Mouse (Mus musculus): ENCODE measurements around the gene Trabd2b. TPM values are rescaled to one million over a fixed set of nuclear protein-coding genes. Genes with fewer than 3 reads are reported as not detected.

The Trabd2b gene
- polyA plus RNA-seq, 1 experiment from 2014 or later = 1.8 TPM

DNA sequence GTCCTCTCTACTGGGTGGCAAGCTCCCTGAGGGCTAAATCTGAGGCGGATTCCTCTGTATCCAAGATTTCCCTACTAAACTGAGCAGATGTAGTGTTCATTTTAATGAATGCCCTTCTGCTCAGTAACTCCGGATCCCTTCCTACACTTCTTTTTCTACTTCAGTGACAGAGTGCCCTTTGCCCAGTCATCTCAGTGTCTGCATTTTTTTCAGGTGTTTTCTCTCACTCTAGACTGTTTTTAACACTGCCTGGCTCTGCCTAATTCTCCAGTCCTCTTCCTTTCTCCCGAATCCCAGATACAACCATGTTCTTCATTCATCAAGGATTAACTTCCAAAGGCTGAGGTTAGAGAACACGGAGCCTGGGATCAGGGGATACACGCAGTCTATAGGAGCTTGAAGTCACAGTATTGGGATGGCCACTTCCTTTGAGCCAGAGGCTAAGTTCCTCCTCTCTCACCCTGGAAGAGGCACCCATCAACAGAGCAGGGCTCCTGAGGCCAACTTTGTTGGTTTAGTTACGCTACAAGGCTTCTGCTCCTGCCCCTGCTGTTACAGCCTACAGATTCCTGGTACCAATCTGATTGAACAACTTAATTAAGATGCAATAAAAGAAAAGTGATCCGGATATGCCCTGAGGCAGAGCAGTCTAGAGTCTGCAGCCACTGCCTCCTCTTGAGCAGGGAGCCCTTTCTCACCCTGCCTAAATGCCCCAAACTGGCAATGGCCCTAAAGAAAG, 4.4 kb upstream of the Trabd2b start:
- no peak overlapping the region for H3K9ac ChIP-seq (replicated peaks)
- 48% methylated on average over 7 of the region's 7 CpGs for WGBS

DNA sequence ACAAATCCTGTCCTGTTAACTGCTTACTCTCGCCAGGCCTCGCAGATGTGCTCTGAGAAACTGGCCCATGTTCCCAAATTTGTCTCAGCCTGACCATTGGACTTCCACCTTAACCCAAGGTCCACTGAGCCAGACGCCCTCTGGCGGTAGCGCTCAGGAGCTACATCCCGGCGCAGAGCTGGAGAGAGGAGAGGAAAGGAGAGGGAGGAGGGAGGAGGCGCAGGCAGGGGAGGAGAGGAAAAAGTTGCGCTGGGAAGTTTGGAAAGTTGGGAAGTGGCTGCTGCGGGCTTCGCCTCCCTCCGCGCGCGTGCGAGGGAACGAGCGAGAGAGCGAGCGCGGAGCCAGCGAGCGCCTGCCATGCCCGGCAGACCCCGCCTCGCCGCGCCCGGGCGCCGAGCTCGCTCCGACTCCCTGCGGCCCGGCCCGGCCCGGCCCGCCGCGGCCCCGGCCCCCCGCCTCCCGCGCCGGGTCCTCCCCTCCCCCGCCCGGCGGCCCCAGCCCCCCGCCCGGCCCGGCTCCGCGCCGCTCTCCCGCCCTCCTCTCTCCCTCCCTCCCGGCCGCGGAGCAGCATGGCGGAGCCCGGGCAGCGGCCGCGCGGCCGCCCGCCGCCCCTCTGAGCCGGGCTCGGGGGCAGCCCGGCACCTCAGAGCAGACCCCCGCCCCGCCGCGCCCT, 706 bp upstream of the Trabd2b start:
- peak overlapping the region; percentile 96 for H3K4me2 ChIP-seq (replicated peaks)
- peak; percentile 87 for ATAC-seq (ENCODE audit: low FRiP score, low read depth)
- H3K27ac ChIP-seq (replicated peaks) = peak overlapping the region; percentile 76
- peaks cover 21% of the 10 kb centered on the region for H3K4me1 ChIP-seq
- no peaks in the 10 kb centered on the region for H3K36me3 ChIP-seq
- H3K9ac ChIP-seq (replicated peaks) = peak overlapping the region; percentile 68
- peaks cover 41% of the 10 kb centered on the region for H3K27me3 ChIP-seq
- under 1% methylated on average over 33 of the region's 74 CpGs for WGBS
- peak overlapping the region; percentile 76 for H3K4me3 ChIP-seq
- H3K9me3 ChIP-seq = no peaks in the 10 kb centered on the region

More for the DNA sequence above, 4.4 kb upstream of the Trabd2b start:
- Histone ChIP-seq H3K27ac (replicated peaks) (no peak overlapping the region), H3K4me2 (replicated peaks) (no peak overlapping the region), H3K27me3 (peaks cover 14% of the 10 kb centered on the region), H3K9me3 (no peaks in the 10 kb centered on the region), H3K36me3 (no peaks in the 10 kb centered on the region), H3K4me1 (peaks cover 6% of the 10 kb centered on the region), H3K4me3 (no peak overlapping the region)
- no peak for ATAC-seq (ENCODE audit: low FRiP score, low read depth)

DNA sequence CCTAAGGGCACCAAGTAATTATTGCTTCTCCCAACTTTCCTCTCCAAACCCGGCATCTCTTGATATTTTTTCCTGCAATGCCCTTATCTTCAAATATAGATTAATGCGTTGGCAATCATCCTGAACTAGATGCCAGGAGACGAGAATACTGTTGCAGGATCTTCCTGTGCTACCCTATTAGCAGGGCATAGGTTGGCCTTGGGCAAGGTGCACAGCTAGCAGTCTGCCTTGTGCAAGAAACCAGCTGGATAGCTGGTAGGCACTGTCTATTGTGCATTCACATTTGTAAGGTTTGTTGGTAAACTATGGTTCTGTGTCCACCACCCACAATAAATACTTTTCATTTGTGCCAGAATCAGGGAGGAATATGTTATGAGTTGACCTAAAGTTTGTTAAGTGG, 992 bp downstream of the Trabd2b start:
- H3K4me2 ChIP-seq (replicated peaks) = peak overlapping the region; percentile 96
- peaks cover 24% of the 10 kb centered on the region for H3K4me1 ChIP-seq
- no peak overlapping the region for H3K9ac ChIP-seq (replicated peaks)
- no peak overlapping the region for H3K4me3 ChIP-seq
- no peak for ATAC-seq (ENCODE audit: low FRiP score, low read depth)
- 69% methylated on average over 3 of the region's 3 CpGs for WGBS
- no peaks in the 10 kb centered on the region for H3K36me3 ChIP-seq
- H3K27me3 ChIP-seq = peaks cover 41% of the 10 kb centered on the region
- H3K27ac ChIP-seq (replicated peaks) = no peak overlapping the region
- H3K9me3 ChIP-seq = no peaks in the 10 kb centered on the region

DNA sequence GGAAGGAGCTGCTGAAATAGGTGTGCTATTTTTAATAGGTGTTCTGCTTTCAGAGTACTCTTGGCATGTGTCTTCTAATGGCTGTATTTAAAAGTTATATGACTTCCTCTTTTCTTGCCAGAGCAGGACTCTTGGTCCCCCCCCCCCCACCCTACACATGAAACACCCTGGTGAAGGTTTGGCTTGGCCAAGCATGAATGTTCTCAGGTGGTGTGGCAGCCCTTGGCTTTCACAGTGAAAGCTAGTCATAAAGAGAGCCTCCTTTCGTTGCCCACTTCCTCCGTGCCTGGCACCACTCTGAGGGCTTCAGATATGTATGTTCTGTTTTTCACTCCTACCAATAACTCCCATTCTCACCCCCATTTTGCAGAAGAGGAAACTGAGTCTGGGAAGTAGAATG, 1.8 kb downstream of the Trabd2b start:
- Histone ChIP-seq H3K27me3 (peaks cover 41% of the 10 kb centered on the region), H3K4me2 (replicated peaks) (peak overlapping the region; percentile 96), H3K4me3 (no peak overlapping the region), H3K9me3 (no peaks in the 10 kb centered on the region), H3K4me1 (peaks cover 24% of the 10 kb centered on the region), H3K36me3 (no peaks in the 10 kb centered on the region), H3K27ac (replicated peaks) (no peak overlapping the region), H3K9ac (replicated peaks) (no peak overlapping the region)
- ATAC-seq (ENCODE audit: low FRiP score, low read depth) = no peak
- WGBS = 91% methylated on average over 2 of the region's 2 CpGs

DNA sequence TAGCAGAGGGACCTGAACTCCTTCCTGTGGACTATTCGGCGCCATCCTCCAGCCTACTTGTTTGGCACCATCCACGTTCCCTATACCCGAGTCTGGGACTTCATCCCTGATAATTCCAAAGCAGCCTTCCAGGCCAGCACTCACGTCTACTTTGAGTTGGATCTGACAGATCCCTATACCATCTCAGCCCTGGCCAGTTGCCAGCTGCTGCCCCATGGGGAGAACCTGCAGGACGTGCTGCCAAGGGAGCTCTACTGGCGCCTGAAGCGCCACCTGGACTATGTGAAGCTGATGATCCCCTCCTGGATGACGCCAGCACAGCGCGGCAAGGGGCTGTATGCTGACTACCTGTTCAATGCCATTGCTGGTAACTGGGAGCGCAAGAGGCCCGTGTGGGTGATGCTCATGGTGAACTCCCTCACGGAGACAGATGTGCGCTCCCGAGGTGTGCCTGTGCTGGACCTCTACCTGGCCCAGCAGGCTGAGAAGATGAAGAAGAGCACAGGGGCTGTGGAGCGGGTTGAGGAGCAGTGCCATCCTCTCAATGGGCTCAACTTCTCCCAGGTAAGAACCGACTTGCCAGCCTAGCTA, 2.5 kb downstream of the Trabd2b start:
- 0 out of 2 replicates have a peak overlapping the region, but pooled peaks have one; percentile 35 for H3K27ac ChIP-seq (replicated peaks)
- H3K36me3 ChIP-seq = no peaks in the 10 kb centered on the region
- no peak for ATAC-seq (ENCODE audit: low FRiP score, low read depth)
- WGBS = 64% methylated on average over 18 of the region's 18 CpGs
- H3K9me3 ChIP-seq = no peaks in the 10 kb centered on the region
- peaks cover 41% of the 10 kb centered on the region for H3K27me3 ChIP-seq
- peak overlapping the region; percentile 7; the same call in 1 of the 2 replicates for H3K4me3 ChIP-seq
- H3K4me2 ChIP-seq (replicated peaks) = peak overlapping the region; percentile 96
- no peak overlapping the region for H3K9ac ChIP-seq (replicated peaks)
- H3K4me1 ChIP-seq = peaks cover 24% of the 10 kb centered on the region

DNA sequence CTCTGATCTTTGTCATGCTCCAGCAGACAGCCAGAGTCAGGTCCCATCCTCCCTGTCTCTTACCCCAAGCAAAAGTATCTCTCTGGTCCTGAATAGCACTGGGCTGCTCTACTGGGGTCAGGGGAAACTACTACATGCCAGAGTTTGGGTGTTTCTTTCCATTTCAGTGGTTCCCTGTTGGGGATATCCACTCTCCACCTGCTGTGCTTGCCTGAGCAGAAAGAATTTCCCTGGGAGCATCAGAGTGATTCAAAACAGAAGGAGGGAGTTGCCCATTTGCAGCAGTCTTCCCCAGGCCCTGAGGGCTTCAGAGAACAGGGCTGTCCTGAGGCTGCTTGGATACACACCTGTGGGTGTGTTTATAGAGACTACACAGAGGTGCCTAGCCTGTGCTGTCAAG, 3.0 kb downstream of the Trabd2b start:
- Histone ChIP-seq H3K36me3 (no peaks in the 10 kb centered on the region), H3K4me1 (peaks cover 24% of the 10 kb centered on the region), H3K27me3 (peaks cover 41% of the 10 kb centered on the region), H3K4me3 (peak overlapping the region; percentile 7; the same call in 1 of the 2 replicates), H3K27ac (replicated peaks) (0 out of 2 replicates have a peak overlapping the region, but pooled peaks have one; percentile 35), H3K9me3 (no peaks in the 10 kb centered on the region), H3K4me2 (replicated peaks) (peak overlapping the region; percentile 96), H3K9ac (replicated peaks) (no peak overlapping the region)
- no peak for ATAC-seq (ENCODE audit: low FRiP score, low read depth)

DNA sequence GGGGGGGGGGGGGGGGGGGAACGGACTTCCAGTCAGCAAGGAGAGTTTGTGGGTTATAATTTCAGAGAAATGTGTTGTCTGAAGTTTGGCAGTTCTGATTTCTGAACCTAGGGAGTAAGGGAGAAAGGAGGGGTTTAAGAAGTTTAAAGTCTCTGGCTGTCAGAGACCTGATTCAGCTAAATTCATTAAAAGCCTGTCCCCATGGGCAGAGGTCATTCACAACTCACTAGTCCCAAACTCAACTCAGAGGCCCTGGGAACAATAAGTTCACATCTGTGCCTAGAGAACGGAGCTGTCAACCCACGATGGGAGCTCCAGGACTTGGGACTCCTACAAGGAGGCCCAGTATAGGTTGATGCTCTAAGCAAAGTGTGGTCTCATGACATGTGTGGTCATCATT, 3.5 kb downstream of the Trabd2b start:
- peak overlapping the region; percentile 96 for H3K4me2 ChIP-seq (replicated peaks)
- 0 out of 2 replicates have a peak overlapping the region, but pooled peaks have one; percentile 35 for H3K27ac ChIP-seq (replicated peaks)
- no peak overlapping the region for H3K9ac ChIP-seq (replicated peaks)
- ATAC-seq (ENCODE audit: low FRiP score, low read depth) = no peak
- peaks cover 37% of the 10 kb centered on the region for H3K27me3 ChIP-seq
- no peak overlapping the region for H3K4me3 ChIP-seq
- H3K36me3 ChIP-seq = no peaks in the 10 kb centered on the region
- peaks cover 24% of the 10 kb centered on the region for H3K4me1 ChIP-seq
- H3K9me3 ChIP-seq = no peaks in the 10 kb centered on the region
- 13% methylated on average over 3 of the region's 3 CpGs for WGBS

DNA sequence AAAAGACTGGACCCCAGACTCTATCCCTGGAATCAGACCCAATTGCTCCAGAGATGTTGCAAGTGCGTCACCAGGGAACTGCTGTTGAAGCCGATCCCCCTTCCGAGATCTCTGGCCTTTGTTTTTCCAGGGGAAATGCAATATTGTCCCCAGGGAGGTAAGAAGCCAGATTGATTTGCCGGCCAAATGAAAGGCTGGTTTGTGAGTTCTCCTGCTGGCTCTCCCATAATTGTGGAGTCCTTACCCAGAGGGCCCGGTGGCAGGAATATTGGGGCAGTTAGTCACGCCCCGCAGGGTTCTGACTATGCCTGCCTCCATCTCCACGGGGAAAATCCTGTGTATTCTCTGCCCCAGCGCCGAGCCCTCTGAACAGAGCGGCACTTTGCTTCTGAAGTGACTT, 3.9 kb downstream of the Trabd2b start:
- ATAC-seq (ENCODE audit: low FRiP score, low read depth) = 0 out of 2 replicates have a peak, but pooled peaks have one; percentile 27
- no peak overlapping the region for H3K9ac ChIP-seq (replicated peaks)
- 15% methylated on average over 11 of the region's 11 CpGs for WGBS
- peaks cover 24% of the 10 kb centered on the region for H3K4me1 ChIP-seq
- peaks cover 37% of the 10 kb centered on the region for H3K27me3 ChIP-seq
- H3K4me3 ChIP-seq = no peak overlapping the region
- peak overlapping the region; percentile 96 for H3K4me2 ChIP-seq (replicated peaks)
- H3K27ac ChIP-seq (replicated peaks) = peak overlapping the region; percentile 35
- H3K9me3 ChIP-seq = no peaks in the 10 kb centered on the region
- no peaks in the 10 kb centered on the region for H3K36me3 ChIP-seq

DNA sequence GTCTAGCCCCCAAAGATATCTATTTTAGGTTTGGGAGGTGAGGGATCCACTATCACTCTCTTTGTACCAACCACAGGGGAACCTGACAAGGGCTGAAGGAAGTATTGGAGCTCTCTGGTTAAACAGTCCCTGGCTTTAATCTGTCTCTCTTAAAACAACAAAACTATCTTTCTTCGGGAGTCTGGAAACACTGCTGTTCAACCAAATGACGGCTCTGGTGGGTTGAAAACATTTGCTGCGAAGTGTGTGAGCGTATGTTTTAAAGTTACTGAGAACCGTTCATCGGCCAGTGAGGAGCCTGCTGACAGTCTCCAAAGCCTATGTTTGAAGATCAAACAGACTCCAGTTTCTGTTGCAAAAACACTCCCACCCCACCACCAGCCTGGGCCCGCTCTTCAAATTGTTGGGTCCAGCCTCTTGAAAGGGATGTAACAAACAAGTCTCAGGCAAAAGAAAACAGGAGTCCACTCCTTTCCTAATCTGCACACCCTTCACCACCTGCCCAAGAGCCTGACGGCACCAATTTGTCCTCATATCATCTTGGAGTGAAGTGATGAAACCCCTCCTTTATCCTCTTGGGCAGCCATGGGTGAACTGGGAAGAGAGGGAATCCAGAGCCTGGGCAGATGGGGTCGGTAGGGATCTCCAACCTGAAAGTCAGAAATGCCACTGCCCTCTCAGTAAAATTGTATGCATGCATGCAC, 4.6 kb downstream of the Trabd2b start:
- Histone ChIP-seq H3K9ac (replicated peaks) (no peak overlapping the region), H3K27ac (replicated peaks) (peak overlapping the region; percentile 35), H3K9me3 (no peaks in the 10 kb centered on the region), H3K4me3 (no peak overlapping the region), H3K4me2 (replicated peaks) (peak overlapping the region; percentile 96), H3K36me3 (no peaks in the 10 kb centered on the region), H3K4me1 (peaks cover 26% of the 10 kb centered on the region), H3K27me3 (peaks cover 37% of the 10 kb centered on the region)
- 43% methylated on average over 9 of the region's 9 CpGs for WGBS
- ATAC-seq (ENCODE audit: low FRiP score, low read depth) = no peak

DNA sequence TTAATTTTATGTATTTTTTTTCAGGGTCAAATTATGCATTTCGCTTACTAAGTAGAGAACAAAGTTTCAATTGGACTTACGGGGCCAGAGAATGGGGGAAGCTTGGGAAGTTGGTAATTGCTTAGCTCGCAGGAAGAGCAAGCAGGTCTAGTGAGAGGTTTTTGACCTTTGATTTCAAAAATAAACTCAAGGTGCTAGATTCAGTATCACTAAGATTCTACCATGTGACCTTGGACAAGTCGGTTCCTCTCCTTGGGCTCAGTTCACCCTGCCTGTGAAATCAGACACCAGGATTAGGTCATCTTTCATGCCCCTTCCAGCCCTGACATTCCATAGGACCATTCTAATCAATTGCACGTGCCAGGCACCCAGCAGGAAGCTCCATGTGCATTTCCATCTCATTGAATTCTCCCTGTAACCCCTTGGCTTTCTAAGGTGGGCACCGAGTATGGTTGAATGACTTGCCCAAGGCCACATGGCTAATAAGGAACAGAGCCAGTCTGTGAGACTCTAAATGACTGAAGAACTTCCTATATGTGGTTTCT, 5.4 kb downstream of the Trabd2b start:
- Histone ChIP-seq H3K36me3 (no peaks in the 10 kb centered on the region), H3K9ac (replicated peaks) (no peak overlapping the region), H3K4me2 (replicated peaks) (no peak overlapping the region), H3K4me3 (no peak overlapping the region), H3K27me3 (peaks cover 29% of the 10 kb centered on the region), H3K27ac (replicated peaks) (no peak overlapping the region), H3K9me3 (no peaks in the 10 kb centered on the region), H3K4me1 (peaks cover 22% of the 10 kb centered on the region)
- WGBS = 52% methylated on average over 6 of the region's 6 CpGs
- ATAC-seq (ENCODE audit: low FRiP score, low read depth) = no peak

DNA sequence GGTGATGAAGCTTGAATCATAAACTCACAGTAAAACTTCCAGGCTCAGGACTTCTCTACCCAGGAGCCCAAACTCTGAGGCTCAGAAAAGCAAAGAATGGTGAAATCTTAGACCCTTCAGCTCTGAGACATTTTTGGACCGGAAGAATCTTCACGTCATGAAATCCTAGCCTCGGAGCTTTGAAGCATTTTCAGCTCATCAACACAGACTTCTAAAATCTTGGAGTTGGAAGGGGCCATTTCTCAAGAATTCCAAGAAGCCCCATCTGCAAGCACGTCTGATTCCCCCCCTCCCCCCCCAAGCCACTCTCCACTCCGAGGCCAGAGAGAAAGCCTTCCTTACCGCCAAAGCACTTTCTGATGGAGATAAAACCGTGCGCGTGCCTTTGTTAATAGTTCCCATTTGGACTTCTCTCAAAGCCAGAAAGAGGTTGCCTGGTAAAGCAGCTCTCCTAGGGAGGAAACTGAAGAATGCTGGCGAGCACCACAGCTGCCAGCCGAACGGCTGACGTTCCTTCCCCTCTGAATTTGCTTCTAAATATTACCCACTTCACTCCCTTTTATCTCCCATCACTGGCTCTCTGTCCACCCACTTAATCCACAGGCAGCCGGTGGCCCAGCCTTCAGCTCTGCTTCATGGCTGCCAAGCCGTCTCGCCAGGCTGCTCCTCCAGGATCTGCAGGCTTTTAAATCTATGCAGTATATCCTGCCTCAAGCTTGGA, 9.6 kb downstream of the Trabd2b start:
- H3K4me1 ChIP-seq = peaks cover 4% of the 10 kb centered on the region; the same call in 1 of the 2 replicates
- 31% methylated on average over 16 of the region's 16 CpGs for WGBS
- no peak for ATAC-seq (ENCODE audit: low FRiP score, low read depth)
- H3K27ac ChIP-seq (replicated peaks) = no peak overlapping the region; the same call in 1 of the 2 replicates
- H3K27me3 ChIP-seq = no peaks in the 10 kb centered on the region
- no peaks in the 10 kb centered on the region for H3K36me3 ChIP-seq
- no peaks in the 10 kb centered on the region for H3K9me3 ChIP-seq
- H3K4me3 ChIP-seq = no peak overlapping the region
- no peak overlapping the region for H3K9ac ChIP-seq (replicated peaks)
- H3K4me2 ChIP-seq (replicated peaks) = 0 out of 2 replicates have a peak overlapping the region, but pooled peaks have one; percentile 3

Data from midbrain, embryonic 12.5 days (tissue).